Mouse (Mus musculus): ENCODE results near the gene Wrap73.

DNA sequence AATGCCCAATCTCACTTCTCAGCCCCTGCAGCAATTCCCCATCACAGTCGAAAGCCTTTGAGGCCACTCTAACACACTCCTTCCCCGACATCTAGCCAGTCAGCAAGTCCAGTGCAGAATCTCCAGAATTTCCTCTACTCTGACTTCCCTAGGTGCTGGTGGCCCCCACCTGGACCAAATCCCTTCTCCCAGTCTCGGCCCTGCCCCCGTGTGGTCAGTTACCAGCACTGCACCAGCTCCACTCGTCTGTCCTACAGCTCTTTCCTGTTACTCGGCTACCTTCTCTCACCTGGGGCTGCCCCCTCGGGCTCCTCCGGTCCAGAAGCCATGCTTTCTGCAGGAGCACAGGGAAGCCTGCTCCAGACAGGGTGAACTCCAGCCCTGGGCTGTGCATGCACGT is 49.0 kb upstream of the Wrap73 start:
- TF ChIP-seq MAFK (IDR thresholded peaks at IDR 0.05; ENCODE audit: insufficient read depth, low read depth, low read length), result no peak
- TF ChIP-seq CHD2 (IDR thresholded peaks at IDR 0.05; ENCODE audit: low read depth, low read length), result no peak
- no peak for TF ChIP-seq HCFC1 (IDR thresholded peaks at IDR 0.05; ENCODE audit: borderline replicate concordance, insufficient read depth, low read length)
- no peak for TF ChIP-seq ZNF384 (IDR thresholded peaks at IDR 0.05; ENCODE audit: low read depth, low read length)

Data from ES-E14 (cell line).